Mouse (Mus musculus): ENCODE data around the gene Setdb2.
A peak's percentile ranks its signal among the peaks of the same experiment; 100 is the strongest.
"Not testable (repeated sequence)": the region's sequence is repeated elsewhere in the genome, so short reads cannot be mapped to it uniquely, and the experiment has no call there.

Setdb2 gene

GRCm38 (mm10) chr14:59440558-59441471 lies at the start of gene Setdb2, which contains the start of gene Cab39l:
Setdb2 (minus strand) TSS chr14:59440884.
Cab39l (plus strand) TSS chr14:59440972.
- ATAC-seq (ENCODE audit: low TSS enrichment): peak; percentile 100

- ATAC-seq (ENCODE audit: low TSS enrichment): no peak
These were observed 44.6 kb upstream of the Setdb2 start for GRCm38 (mm10) chr14:59485247-59485810.

GRCm38 (mm10) chr14:59478699-59479098 lies 38.0 kb upstream of the Setdb2 start:
- ATAC-seq (ENCODE audit: low TSS enrichment): peak; percentile 99

GRCm38 (mm10) chr14:59470781-59471180 lies 30.1 kb upstream of the Setdb2 start:
- ATAC-seq (ENCODE audit: low TSS enrichment): no peak

GRCm38 (mm10) chr14:59467798-59468197 lies 27.1 kb upstream of the Setdb2 start:
- peak; percentile 77 for ATAC-seq (ENCODE audit: low TSS enrichment)

- ATAC-seq (ENCODE audit: low TSS enrichment): peak; percentile 85
These were observed 25.8 kb upstream of the Setdb2 start for GRCm38 (mm10) chr14:59466503-59466902.

GRCm38 (mm10) chr14:59447981-59448380 lies 7.3 kb upstream of the Setdb2 start:
- no peak for ATAC-seq (ENCODE audit: low TSS enrichment)

- ATAC-seq (ENCODE audit: low TSS enrichment): no peak
These were observed 4.7 kb upstream of the Setdb2 start for GRCm38 (mm10) chr14:59445421-59445820.

GRCm38 (mm10) chr14:59441472-59441805 lies 755 bp upstream of the Setdb2 start:
- no peak for ATAC-seq (ENCODE audit: low TSS enrichment)

GRCm38 (mm10) chr14:59440039-59440438 lies 645 bp downstream of the Setdb2 start:
- no peak for ATAC-seq (ENCODE audit: low TSS enrichment)

GRCm38 (mm10) chr14:59438505-59438904 lies 2.2 kb downstream of the Setdb2 start:
- ATAC-seq (ENCODE audit: low TSS enrichment): no peak

GRCm38 (mm10) chr14:59437398-59437797 lies 3.3 kb downstream of the Setdb2 start:
- ATAC-seq (ENCODE audit: low TSS enrichment): no peak

GRCm38 (mm10) chr14:59435206-59435605 lies 5.5 kb downstream of the Setdb2 start:
- ATAC-seq (ENCODE audit: low TSS enrichment): no peak

- no peak for ATAC-seq (ENCODE audit: low TSS enrichment)
These were observed 6.8 kb downstream of the Setdb2 start for GRCm38 (mm10) chr14:59433902-59434301.

GRCm38 (mm10) chr14:59430556-59430955 lies 10.1 kb downstream of the Setdb2 start:
- ATAC-seq (ENCODE audit: low TSS enrichment): no peak

- ATAC-seq (ENCODE audit: low TSS enrichment): no peak
These were observed 17.6 kb downstream of the Setdb2 start for GRCm38 (mm10) chr14:59422912-59423663.

- ATAC-seq (ENCODE audit: low TSS enrichment): no peak
These were observed 22.5 kb downstream of the Setdb2 start for GRCm38 (mm10) chr14:59418171-59418570.

GRCm38 (mm10) chr14:59414979-59415378 lies 25.7 kb downstream of the Setdb2 start:
- ATAC-seq (ENCODE audit: low TSS enrichment): not testable (repeated sequence)

- no peak for ATAC-seq (ENCODE audit: low TSS enrichment)
These were observed 43.7 kb downstream of the Setdb2 start for GRCm38 (mm10) chr14:59396999-59397398.

- ATAC-seq (ENCODE audit: low TSS enrichment): no peak
These were observed 45.4 kb downstream of the Setdb2 start, which contains the start of gene Phf11c for GRCm38 (mm10) chr14:59395281-59395680. Phf11c (minus strand) TSS chr14:59395381.

GRCm38 (mm10) chr14:59390181-59390580 lies 50.5 kb downstream of the Setdb2 start:
- peak; percentile 94 for ATAC-seq (ENCODE audit: low TSS enrichment)

GRCm38 (mm10) chr14:59389532-59389931 lies 51.2 kb downstream of the Setdb2 start:
- no peak for ATAC-seq (ENCODE audit: low TSS enrichment)

Data from frontal cortex, adult (tissue).